Mouse (Mus musculus): ENCODE measurements around the gene Ywhab. TPM values are rescaled to one million over a fixed set of nuclear protein-coding genes. Genes with fewer than 3 reads are reported as not detected.

The Ywhab gene
- 10 to 100 TPM; 80.1 to 90.3 TPM for total RNA-seq (2021)
- long read RNA-seq, experiment 1, transcript Ywhab-201 (6 exons, 3,013 nt): major isoform, 163 of 176 reads
- long read RNA-seq, experiment 1, partial matches to known transcripts: 5 of 176 reads
- long read RNA-seq, experiment 1, other reads (novel, unspliced or antisense): 8 of 176 reads
- long read RNA-seq, experiment 2, transcript Ywhab-201 (6 exons, 3,013 nt): major isoform, 125 of 141 reads
- long read RNA-seq, experiment 2, partial matches to known transcripts: 2 of 141 reads
- long read RNA-seq, experiment 2, other reads (novel, unspliced or antisense): 14 of 141 reads

DNA sequence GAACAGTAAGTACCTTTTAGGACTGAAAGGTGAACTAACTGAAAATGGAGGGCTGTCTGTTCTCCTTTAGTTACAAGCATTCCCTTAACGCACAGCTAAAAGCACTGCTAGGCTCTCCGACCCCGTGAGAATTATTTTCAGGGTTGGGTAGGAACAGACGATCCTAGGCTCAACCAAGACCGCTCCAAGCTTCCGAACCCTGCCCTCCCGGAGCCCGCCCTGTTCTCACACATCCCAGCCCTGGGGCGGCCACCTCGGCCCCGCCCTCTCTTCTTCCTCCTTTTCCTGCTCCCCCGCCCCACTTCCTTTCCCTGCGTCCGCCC is at the start of gene Ywhab:
TSS of gene Ywhab (plus strand) at position 307 of the 323 bp plus-strand sequence.
- no peak for DNase-seq

DNA sequence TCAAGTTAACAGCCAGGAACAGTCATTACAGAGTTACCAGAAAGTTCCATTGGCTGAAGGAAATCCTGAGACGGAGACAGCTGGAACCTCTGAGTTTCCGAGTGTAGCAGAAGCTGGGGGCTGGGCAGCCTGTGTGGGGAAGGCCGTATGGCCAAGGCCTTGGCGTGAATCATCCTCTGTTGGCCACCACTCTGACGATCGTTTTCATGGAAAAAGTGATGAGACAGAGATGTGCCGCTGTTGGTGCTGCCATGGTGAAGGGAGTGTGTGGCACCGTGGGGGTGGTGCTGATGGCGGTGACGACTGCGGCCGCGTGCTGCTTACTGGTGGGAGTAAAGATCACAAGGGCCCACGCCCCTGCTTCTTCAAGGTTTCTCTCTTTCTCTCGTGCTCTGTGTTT is 48.5 kb upstream of the Ywhab start:
- no peak for DNase-seq

DNA sequence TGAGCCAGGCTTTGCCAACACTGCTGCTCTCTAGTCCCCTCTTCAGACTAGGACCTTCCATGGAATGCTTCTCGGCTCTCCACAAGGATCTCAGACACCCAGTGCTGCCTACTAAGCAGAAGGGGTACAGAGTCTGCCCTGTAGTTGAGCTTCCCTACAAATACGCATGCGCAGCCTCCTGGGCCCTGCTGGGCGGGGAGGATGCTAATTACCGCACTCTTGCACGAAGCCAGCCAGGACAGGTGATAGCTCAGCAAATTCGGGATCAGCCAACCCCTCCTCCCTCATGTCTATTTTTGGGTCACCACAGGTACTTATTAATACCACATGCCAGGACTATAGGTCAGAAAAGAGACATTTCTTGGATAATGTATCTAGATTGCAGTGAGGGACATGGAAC is 46.8 kb upstream of the Ywhab start:
- DNase-seq: no peak

DNA sequence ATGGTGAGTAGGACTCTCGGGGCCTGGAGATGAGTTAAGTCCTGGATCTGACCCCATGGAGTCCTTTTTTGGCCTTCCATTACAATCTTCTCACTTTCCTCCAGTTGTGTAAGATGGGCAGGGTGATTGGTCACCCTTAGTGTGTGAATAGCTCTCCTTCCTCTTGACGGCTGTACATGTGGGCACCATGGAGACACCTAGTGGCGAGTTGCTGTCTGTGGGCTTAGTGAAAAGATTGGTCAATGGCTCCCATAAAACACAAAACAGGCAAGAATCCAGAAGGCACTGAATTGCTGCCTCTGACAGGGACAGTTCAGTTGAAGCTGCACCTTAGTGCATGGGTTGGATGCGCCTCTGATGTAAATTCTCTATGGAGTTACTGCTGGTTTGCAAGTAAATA is 43.0 kb upstream of the Ywhab start:
- DNase-seq: peak; percentile 47

DNA sequence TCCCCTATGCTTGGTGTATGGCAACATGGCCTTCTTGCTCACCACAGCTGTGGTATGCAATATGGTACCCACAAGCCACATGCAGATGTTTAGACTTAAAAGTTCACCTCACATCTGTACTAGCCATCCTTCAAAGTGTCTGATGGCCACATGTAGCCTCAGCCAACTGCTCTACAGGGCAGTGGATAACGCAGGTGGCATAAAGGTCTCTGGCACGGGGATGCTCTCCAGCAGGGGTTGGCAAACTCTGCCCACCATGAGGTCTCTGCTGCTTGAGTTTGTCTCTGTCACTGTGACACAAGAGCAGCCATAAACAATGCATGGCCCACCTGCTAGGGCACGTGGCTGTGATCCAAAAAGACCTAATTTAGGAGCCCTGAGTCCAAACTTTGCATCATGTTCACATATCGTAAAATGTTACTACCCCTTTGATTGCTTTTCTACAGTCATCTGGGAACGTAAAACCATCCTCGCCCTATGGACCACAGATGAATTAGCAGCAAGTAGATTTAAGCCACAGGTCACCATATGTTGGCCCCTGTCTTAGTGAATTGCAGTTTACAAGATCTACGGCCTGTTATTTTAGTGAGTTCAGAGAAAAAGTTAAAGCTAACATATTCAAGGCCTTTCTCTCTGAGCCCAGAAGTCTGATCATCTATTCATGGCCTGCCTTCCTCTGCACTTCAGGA is 41.0 kb upstream of the Ywhab start:
- no peak for DNase-seq

DNA sequence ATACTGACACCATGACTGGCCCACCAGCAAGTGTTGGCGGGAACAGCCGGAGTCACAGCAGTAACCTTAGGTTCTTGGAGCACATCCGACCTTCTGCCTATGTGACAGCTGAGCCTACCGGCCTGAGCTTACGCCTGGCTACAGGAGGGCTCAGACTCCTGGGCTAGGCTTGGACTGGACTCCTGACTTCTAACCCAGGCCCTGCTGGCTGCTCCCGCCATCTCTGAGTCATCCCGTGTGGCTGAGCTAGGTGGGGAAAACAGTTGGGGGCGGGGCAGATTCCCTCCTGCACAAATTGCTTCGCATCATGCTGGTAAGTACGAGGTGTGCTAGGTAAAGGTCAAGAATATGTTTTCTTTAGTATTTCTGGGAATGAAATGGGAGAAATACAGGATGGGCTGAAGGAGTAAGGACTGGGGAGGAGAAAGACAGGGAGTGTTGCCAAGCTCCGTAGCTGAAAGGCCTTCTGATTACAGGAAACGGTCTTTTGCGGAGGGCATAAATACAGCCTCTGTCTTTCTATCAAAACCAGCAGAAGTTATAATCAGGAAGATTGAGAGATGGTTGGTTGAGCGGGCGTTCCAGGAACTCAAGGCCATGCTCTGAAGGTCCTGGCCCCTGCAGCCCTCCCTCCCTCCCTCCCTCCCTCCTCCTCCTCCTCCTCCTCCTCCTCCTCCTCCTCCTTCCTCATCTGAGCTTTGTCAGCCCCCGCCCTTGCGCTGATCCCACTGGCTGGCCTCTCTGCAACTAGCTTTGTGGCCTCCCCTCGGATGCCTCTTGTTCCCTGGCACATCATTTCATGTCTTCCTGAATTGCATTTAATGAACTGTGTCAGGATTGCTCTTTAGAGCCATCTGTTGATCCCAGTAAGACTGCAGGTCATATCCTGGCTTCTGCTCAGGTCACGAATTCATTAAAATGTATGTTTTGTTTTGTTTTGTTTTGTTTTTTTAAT is 29.9 kb upstream of the Ywhab start:
- no peak for DNase-seq

DNA sequence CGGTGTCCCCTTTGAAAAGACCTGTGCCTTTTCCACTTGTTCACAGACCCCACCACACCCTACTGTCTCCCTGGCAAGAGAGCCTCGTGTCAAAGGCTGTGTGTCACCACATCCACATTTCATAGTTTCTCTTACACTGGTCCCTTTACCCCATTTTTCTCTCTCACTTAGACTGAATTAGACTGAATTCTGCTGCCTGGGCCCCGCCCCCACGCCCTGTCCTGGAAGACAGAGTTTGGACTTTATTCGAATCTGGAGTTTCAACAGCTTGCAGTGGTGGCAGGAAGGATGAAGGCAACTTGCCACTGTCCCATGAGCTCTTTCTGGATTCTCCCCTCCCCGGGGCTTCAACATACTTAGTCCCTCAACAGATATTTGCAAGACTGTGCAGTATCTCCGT is 29.1 kb upstream of the Ywhab start:
- DNase-seq: no peak

DNA sequence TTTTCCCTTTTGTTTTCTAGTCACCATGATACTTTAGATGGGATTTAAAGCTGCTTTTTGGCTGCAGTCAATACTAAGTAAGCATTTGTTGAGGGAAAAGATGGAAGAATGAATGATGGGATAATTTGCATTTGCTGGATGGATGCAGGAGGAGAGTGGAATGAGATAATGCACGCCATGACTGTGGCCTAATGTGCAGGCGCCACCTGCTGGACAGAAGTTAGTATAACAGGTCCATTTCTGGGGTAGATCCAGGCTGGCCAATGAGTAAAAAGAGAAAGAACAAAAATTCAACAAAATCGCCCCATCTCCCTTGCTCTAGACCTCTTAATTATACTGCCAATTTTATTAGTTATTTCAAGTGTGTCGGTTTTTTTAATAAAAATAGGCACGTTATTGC is 26.2 kb upstream of the Ywhab start:
- DNase-seq: peak; percentile 64

DNA sequence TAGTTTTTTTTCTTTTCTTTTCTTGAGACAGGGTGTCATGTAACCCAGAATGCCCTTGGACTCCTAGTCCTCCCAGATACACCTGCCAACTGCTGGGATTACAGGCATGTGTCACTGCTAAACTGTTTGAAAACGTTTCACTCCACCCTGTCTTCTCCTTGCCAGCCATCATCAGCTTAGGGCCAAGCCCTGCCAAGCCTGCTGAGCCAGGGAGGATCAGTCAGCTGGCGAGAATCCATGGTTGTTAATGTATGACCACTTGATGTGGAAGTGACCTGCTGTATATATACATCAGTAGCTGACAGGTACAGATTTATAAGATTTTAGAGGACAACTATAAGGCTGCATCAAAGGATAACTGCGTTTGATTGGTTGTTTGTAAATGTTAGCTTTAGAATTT is 24.4 kb upstream of the Ywhab start:
- DNase-seq: no peak

DNA sequence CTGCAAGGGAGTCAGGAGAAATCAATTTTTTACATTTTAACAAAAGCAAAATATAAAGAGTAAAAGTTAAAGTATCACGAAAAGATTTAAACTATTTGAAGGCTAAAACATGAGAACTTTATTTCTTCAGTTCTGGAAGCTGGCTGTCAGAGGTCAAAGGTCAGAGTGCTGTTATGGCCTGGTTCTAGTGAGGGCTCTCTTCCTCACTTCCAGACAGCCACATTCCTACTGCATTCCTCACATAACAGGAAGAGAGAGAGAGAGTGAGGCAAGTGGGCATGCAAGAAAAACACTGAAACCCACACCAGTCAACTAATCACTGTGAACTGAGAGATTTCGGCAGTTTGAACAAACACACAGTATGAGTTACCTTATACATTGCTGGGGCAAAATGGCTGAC is 20.7 kb upstream of the Ywhab start:
- DNase-seq: no peak

DNA sequence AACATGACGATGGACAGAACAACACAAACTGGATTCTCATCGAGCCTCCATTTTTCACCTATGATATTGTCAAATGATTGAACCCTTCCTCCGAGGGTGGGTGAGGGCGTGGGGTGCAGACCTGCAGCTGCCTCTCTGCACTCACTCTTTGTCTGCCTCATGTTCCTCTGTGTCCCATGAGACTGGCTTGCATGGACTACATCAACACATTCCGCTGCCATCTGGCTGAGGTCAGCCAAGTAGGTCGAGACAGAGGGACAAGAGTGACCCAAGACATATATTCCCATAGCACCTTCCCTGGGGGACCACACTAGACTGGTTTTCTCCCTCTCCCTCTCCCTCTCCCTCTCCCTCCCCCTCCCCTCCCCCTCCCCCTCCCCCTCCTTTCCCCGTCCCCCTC is 18.3 kb upstream of the Ywhab start:
- DNase-seq: no peak

DNA sequence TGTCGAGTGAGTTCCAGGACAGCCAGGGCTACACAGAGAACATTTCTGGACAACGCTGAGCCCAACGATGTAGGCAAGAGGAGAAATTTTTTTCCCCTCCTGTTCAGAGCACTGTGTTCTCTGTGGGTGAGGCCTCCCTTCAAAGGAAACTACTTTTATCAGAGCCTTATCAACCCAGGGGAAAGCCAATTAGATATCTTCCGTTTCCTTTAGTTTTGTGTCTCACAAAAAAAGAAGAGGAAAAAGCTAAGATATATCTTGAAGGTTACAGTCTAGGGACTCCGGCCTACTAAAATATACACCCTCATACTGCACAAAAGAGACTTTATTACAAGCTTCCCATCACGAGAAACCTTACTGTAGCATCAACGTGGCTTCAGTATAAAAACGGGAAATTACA is 7.5 kb upstream of the Ywhab start:
- no peak for DNase-seq

DNA sequence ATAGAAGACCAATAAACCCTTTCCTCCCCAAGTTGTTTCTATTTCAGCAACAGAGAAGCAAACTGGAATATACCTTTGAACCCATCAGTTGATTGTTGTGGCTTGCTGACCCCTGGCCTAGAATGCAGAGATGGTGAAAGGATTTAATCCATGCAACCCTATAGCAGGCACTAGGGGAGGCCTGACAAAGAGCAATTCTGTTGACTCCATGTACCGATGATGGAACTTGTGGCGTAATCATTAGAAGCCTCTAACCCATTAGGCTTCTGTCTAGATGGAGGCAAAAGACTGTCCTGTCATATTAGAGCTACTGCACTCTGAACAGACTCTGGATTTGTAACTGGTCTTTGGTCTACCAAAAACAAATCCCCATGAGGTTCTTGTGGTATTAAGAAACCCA is 1.9 kb upstream of the Ywhab start:
- DNase-seq: no peak

DNA sequence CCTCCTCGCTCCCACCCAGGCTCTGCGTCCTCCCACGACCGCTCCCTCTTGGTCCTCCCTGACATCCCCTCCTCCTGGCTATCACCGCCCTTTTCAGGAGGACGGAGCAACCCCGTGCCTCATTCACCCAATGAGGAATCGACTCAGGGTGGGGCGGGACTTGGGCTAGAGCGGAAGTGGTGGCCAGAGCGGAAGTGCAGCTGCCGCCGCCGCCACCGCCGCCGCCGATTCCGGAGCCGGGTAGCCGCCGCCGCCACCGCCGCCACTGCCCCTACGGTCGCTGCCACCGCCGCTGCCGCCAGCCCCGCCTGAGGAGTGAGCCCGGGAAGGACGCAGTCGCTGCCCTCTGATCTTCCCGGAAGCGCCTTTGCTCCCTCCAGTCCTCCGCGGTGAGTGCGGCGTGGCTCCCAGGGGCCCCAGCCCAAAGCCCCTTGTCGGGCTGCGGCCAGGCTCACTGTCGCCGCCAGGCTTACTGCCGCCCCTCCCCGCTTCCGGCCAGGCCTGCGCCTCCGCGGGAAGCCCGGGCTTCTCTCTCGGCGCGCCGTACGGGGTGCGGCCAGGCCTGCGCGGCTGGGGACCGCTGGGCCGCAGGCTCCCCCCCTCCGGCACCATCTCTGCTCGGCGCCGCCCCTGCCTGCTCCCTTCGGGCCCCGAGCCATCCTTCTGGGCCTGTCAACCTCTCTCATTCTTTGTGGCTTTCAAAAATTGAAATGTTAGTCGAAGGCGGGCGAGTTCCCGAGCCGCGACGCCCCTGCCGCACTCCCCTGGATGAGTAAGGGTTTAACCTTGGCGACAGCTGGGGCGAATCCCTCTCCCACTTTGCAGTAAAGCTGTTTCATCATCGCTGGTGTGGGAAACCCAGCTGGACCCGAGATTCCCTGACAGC is 460 bp downstream of the Ywhab start:
- peak; percentile 89 for DNase-seq

DNA sequence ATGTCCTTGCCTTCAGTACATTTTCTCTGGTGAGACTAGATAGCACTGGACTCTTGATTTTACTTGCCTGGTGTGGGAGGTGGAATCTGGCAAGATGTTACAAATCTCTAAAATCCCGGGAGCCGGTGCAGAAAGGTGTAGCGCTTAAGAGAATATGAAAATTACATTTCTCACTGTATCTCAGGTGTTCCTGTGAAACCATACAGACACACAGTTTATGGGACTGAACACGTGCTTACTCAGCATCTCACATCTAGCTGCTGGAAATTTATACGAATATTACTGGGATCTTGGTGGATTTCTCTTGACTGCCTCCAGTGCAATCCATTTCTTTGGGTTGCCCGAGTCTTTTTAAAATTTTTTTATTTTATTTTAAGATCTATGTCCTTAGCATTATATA is 1.5 kb downstream of the Ywhab start:
- no peak for DNase-seq

DNA sequence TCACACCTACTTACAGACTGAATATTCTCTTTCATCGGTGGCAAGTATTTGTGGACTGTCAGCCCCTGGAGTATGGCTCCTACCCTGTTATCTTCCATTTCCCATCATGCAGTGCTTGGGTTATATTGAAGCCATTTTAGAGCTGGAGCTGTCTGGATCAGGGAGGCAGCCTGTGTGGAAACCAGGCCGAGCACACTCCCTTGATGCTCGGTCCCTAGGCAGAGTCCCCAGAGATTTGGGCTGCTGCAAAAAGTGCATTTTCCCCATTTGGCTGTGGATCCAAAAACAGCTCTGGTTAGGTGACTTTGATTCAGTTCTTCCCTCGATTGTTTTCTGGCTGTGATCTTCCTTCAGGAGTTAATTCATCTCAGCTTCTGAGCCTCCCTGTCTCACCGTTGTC is 2.1 kb downstream of the Ywhab start:
- no peak for DNase-seq

DNA sequence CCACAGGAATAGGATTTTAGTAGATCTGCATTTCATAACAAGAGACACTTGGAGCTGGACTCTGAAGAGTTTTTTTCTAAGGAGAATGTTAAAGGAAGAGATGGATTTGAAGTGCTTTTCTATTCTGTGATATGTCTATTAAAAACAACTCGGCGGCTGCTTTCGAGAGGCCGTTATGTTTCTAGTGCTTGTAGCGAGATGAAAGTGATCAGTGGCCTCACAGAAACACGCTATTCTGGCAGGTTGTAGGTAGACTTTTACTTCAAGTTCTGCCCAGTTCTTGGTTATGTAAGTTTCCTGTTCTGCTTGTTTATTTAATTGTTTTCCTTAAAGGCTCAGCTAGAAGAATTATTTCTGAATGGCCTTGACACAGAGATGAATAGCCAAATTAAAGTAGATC is 4.2 kb downstream of the Ywhab start:
- no peak for DNase-seq

DNA sequence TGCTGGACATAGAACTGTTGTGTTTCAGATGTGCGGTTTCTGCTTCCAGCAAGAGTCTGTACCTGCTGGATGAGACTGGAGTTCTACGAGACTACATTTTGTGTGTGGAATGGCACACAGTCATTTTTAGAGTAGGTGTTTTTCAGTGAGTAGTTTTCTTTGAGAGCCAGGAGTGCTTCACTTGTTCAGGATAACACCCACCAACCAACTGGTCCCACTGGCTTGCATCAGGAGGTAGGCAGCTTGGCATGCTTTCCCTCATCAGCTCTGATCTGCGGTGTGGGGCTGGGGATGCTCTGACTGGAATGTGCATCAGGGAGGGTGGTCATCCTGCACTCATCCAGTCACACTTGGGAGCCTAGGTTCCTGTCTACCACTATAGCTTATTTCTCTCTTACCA is 7.9 kb downstream of the Ywhab start:
- DNase-seq: no peak

DNA sequence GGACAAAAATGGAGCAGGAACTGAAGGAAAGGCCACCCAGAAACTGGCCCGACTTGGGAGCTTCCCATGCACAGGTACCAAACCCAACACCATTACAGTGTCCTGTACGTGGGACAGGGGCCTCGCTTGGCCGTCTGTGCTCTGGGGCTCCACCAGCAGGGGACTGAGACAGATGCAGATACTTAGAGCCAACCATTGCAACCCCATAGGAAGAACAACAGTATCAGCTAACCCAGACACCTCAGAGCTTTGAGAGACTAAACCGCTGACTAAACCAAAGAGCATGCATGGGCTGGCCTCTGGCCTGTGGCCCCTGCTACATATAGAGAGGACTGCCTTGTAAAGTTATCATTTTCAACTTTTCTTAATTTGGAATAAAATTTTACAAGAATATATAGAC is 9.7 kb downstream of the Ywhab start:
- DNase-seq: no peak

DNA sequence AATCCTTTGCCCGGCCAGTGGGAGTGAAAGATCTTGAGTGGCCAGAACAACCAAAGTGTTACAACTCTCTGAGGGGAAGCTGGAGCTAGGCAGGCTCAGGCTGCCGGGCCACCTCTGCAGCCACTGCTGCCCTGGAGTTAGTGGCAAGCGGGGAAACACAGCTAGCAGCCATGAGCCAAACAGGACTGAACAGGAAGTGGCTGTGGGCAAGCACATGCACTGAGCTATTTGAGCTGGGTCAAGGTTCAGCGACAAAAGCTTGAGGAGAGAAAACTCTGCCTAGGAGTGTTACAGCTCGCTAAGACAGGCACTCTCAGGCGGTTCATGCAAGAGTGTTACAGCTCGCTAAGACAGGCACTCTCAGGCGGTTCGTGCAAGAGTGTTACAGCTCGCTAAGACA is 12.2 kb downstream of the Ywhab start:
- DNase-seq: no peak

DNA sequence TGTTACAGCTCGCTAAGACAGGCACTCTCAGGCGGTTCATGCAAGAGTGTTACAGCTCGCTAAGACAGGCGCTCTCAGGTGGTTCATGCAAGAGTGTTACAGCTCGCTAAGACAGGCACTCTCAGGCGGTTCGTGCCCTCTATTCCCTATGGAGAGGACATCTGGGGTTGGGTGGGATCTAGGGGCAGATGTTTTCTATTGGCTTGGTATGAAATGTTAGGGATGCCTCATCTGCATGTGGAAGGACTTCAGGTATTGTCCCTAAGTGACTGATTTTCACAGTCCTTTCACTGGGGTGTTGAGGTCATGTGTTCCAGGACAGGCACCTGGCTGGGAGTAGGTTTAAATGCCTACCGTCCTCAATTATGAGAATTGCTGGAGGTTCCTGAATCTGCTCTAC is 12.8 kb downstream of the Ywhab start:
- no peak for DNase-seq

DNA sequence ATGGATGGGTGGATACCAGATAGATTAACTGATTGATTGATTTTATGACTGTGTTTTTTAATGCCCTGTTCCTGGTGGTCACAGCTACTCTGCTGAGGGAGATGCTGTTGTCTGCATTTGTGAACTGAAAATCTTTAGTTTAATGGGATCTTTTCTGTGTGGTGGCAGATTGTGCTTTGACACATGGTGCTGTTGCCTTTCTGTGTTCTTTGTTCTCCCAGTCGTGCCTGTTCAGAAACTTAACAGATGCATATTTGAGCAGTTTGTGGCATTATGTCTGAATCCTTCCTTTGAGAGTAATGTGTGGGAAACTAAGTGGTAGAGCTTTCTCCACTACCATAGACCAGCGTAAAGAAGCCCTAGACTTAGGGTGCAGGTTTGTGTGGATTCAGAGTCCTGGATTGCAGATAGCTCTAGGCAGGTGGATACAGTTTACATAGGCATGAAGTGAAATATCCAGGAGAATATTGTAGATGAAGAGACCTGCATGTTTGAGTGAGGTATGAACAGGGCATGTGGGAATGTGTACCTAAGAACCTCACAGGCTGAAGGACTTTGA is 13.3 kb downstream of the Ywhab start:
- no peak for DNase-seq

Measured in gastrocnemius, postnatal 10 days (tissue).